In genomic region chr3:84673552-84673951, GRCm38 (mm10) we compare ENCODE assay signal across 15 mouse cellular contexts.
"Had no signal": no experiment of that assay in that cellular context is flagged by ENCODE, and none has a peak within 500 bp of the region (broad histone marks: within the 10 kb centered on the region; RNA-seq: fewer than 3 reads in every experiment).

No protein-coding gene starts in this region.

- H3K4me1 ChIP-seq: kidney, embryonic 15.5 days; limb, embryonic 13.5 days; midbrain, embryonic 15.5 days; neural tube, embryonic 12.5 days; stomach, embryonic 15.5 days had no signal

- DNase-seq: kidney, adult 2 months; kidney, postnatal 14 days; left cerebral cortex, postnatal 4 days; lung, adult 18-20 months; right cerebral cortex, postnatal 25 days; thymus, adult 2 months; thymus, postnatal 25 days had no signal

- H3K4me3 ChIP-seq: kidney, embryonic 15.5 days; limb, embryonic 13.5 days; midbrain, embryonic 10.5 days; midbrain, embryonic 15.5 days; neural tube, embryonic 12.5 days; stomach, embryonic 15.5 days had no signal

- ATAC-seq: intestine, embryonic 16.5 days; midbrain, embryonic 15.5 days had no signal

- H3K9me3 ChIP-seq: kidney, embryonic 15.5 days; limb, embryonic 13.5 days; midbrain, embryonic 10.5 days; midbrain, embryonic 15.5 days; neural tube, embryonic 12.5 days; stomach, embryonic 15.5 days had no signal

- H3K36me3 ChIP-seq: kidney, embryonic 15.5 days; limb, embryonic 13.5 days; midbrain, embryonic 10.5 days; midbrain, embryonic 15.5 days; neural tube, embryonic 12.5 days; stomach, embryonic 15.5 days had no signal

- H3K9ac ChIP-seq: kidney, embryonic 15.5 days; limb, embryonic 13.5 days; liver, embryonic 14.5 days; midbrain, embryonic 15.5 days; neural tube, embryonic 12.5 days; stomach, embryonic 15.5 days had no signal

- H3K27me3 ChIP-seq: kidney, embryonic 15.5 days; midbrain, embryonic 15.5 days; neural tube, embryonic 12.5 days; stomach, embryonic 15.5 days had no signal

- H3K27ac ChIP-seq: kidney, embryonic 15.5 days; limb, embryonic 13.5 days; liver, embryonic 14.5 days; midbrain, embryonic 10.5 days; midbrain, embryonic 15.5 days; neural tube, embryonic 12.5 days; stomach, embryonic 15.5 days had no signal

- H3K4me2 ChIP-seq: kidney, embryonic 15.5 days; limb, embryonic 13.5 days; midbrain, embryonic 15.5 days; neural tube, embryonic 12.5 days; stomach, embryonic 15.5 days had no signal
